Mouse (Mus musculus): ENCODE data around the gene Olfr1043.

- no peak for TF ChIP-seq CTCF (IDR thresholded peaks at IDR 0.05; ENCODE audit: control insufficient read depth, insufficient read depth, insufficient read length)
- no peak for TF ChIP-seq MYOD1 (IDR thresholded peaks at IDR 0.05; ENCODE audit: control insufficient read depth, insufficient read length, low read depth)
- no peak for TF ChIP-seq USF1 (IDR thresholded peaks at IDR 0.05; ENCODE audit: low read depth)
Measured at GRCm38 (mm10) chr2:86167422-86167821, at the start of gene Olfr1043.
